In genomic region chr4:54651646-54652110, GRCm38 (mm10) we compare ENCODE assay signal across 17 mouse cellular contexts.
DNase-seq lines count a peak whose midpoint lies in the region; ATAC-seq lines count a peak whose summit lies in the region.
"Had no signal": no experiment of that assay in that cellular context is flagged by ENCODE, and none has a peak within 500 bp of the region (broad histone marks: within the 10 kb centered on the region; RNA-seq: fewer than 3 reads in every experiment).

No protein-coding gene starts in this region.

- DNase-seq in embryonic facial prominence, embryonic 10.5 days (ENCODE audit: low spot score) = no peak
- no peak for DNase-seq in right cerebral cortex, postnatal 14 days
- DNase-seq in adrenal gland, postnatal 10 days = no peak
- no peak for DNase-seq in frontal cortex, postnatal 25 days (ENCODE audit: low spot score in 2 of 2)
- DNase-seq: adrenal gland, postnatal 25 days; B cell, adult 2 months; cerebellum, postnatal 14 days; kidney, postnatal 36 days had no signal

- H3K4me1 ChIP-seq in embryonic facial prominence, embryonic 10.5 days = peaks cover 30% of the 10 kb centered on the region
- H3K4me1 ChIP-seq in forebrain, embryonic 13.5 days = peaks cover 36% of the 10 kb centered on the region
- peaks cover 23% of the 10 kb centered on the region for H3K4me1 ChIP-seq in hindbrain, embryonic 15.5 days (replicated peaks)
- H3K4me1 ChIP-seq in midbrain, embryonic 16.5 days (ENCODE audit: control insufficient read depth, insufficient read depth, low read length) = peaks cover 22% of the 10 kb centered on the region

- peak overlapping the region; percentile 83 for H3K27ac ChIP-seq in embryonic facial prominence, embryonic 10.5 days (replicated peaks)
- H3K27ac ChIP-seq in forebrain, embryonic 13.5 days = peak overlapping the region; percentile 93
- H3K27ac ChIP-seq in hindbrain, embryonic 15.5 days (replicated peaks) = peak overlapping the region; percentile 80
- peak overlapping the region; percentile 85 for H3K27ac ChIP-seq in midbrain, embryonic 16.5 days (ENCODE audit: low read length)
- H3K27ac ChIP-seq: embryonic facial prominence, embryonic 15.5 days; macrophage; stomach, postnatal 0 days had no signal

- H3K4me2 ChIP-seq in forebrain, embryonic 13.5 days = peak overlapping the region; percentile 35; the same call in 1 of the 2 replicates
- H3K4me2 ChIP-seq in hindbrain, embryonic 15.5 days = no peak overlapping the region
- no peak overlapping the region for H3K4me2 ChIP-seq in midbrain, embryonic 16.5 days (ENCODE audit: low read length)
- H3K4me2 ChIP-seq: embryonic facial prominence, embryonic 15.5 days; limb, embryonic 13.5 days had no signal

- H3K4me3 ChIP-seq in embryonic facial prominence, embryonic 10.5 days = no peak overlapping the region
- H3K4me3 ChIP-seq in forebrain, embryonic 13.5 days = no peak overlapping the region
- H3K4me3 ChIP-seq in hindbrain, embryonic 15.5 days = no peak overlapping the region
- no peak overlapping the region for H3K4me3 ChIP-seq in midbrain, embryonic 16.5 days (ENCODE audit: low read depth, low read length)
- H3K4me3 ChIP-seq: embryonic facial prominence, embryonic 15.5 days; limb, embryonic 13.5 days; myocyte had no signal

- no peak overlapping the region; the same call in 1 of the 2 replicates for H3K9ac ChIP-seq in forebrain, embryonic 13.5 days
- H3K9ac ChIP-seq in hindbrain, embryonic 15.5 days = no peak overlapping the region
- H3K9ac ChIP-seq in midbrain, embryonic 16.5 days (ENCODE audit: low read depth, low read length) = peak overlapping the region; percentile 31; the same call in 1 of the 2 replicates
- H3K9ac ChIP-seq: embryonic facial prominence, embryonic 15.5 days; limb, embryonic 13.5 days had no signal

- H3K9me3 ChIP-seq in embryonic facial prominence, embryonic 10.5 days = no peaks in the 10 kb centered on the region
- H3K9me3 ChIP-seq in forebrain, embryonic 13.5 days (replicated peaks) = no peaks in the 10 kb centered on the region
- no peaks in the 10 kb centered on the region for H3K9me3 ChIP-seq in hindbrain, embryonic 15.5 days
- no peaks in the 10 kb centered on the region for H3K9me3 ChIP-seq in midbrain, embryonic 16.5 days (replicated peaks; ENCODE audit: control insufficient read depth, low read length, poor library complexity, severe bottlenecking)
- H3K9me3 ChIP-seq: embryonic facial prominence, embryonic 15.5 days; limb, embryonic 13.5 days had no signal

- ATAC-seq in forebrain, embryonic 13.5 days = no peak; the same call in 1 of the 2 replicates
- ATAC-seq in hindbrain, embryonic 15.5 days (ENCODE audit: low FRiP score, low read depth) = no peak
- peak; percentile 2; the same call in 1 of the 2 replicates for ATAC-seq in midbrain, embryonic 16.5 days
- ATAC-seq: intestine, postnatal 0 days had no signal

- H3K36me3 ChIP-seq in embryonic facial prominence, embryonic 10.5 days (replicated peaks) = no peaks in the 10 kb centered on the region
- H3K36me3 ChIP-seq in forebrain, embryonic 13.5 days (ENCODE audit: poor library complexity, severe bottlenecking) = no peaks in the 10 kb centered on the region
- no peaks in the 10 kb centered on the region for H3K36me3 ChIP-seq in hindbrain, embryonic 15.5 days
- no peaks in the 10 kb centered on the region for H3K36me3 ChIP-seq in midbrain, embryonic 16.5 days (ENCODE audit: control insufficient read depth, insufficient read depth, low read length)
- H3K36me3 ChIP-seq: embryonic facial prominence, embryonic 15.5 days; limb, embryonic 13.5 days had no signal

- no peaks in the 10 kb centered on the region for H3K27me3 ChIP-seq in embryonic facial prominence, embryonic 10.5 days (replicated peaks; ENCODE audit: low read depth, poor library complexity, severe bottlenecking)
- H3K27me3 ChIP-seq in forebrain, embryonic 13.5 days = no peaks in the 10 kb centered on the region
- no peaks in the 10 kb centered on the region for H3K27me3 ChIP-seq in hindbrain, embryonic 15.5 days
- H3K27me3 ChIP-seq in midbrain, embryonic 16.5 days (ENCODE audit: control insufficient read depth, insufficient read depth, low read depth, low read length) = no peaks in the 10 kb centered on the region
- H3K27me3 ChIP-seq: embryonic facial prominence, embryonic 15.5 days; limb, embryonic 13.5 days had no signal
